Mouse (Mus musculus) mouse trophoblast stem cell (cell line): ENCODE data around the gene Ppp6r1.
"Not testable (repeated sequence)": the region's sequence is repeated elsewhere in the genome, so short reads cannot be mapped to it uniquely, and the experiment has no call there.

Source experiments
- in situ Hi-C, 2 experiments: fragments of 300-500 bp; cut with MseI, MboI; formaldehyde crosslinking; loops; 2 replicates in 1 of 2; 3 replicates in 1 of 2; pipeline ENCODE4 v1.15.1; 2025

Gene Ppp6r1

GRCm38 (mm10) chr7:4619979-4620378 is 38.8 kb downstream of the Ppp6r1 start:
- in situ Hi-C loops = loop anchor here (5.0 to 25.0 kb wide), 2 partner anchors 58 to 808 kb away; no protein-coding TSS in a partner anchor

- in situ Hi-C loops = loop anchor here in 1 of 2 experiments (5.0 to 25.0 kb wide), 2 partner anchors 52 to 802 kb away; no protein-coding TSS in a partner anchor
These were observed 44.9 kb downstream of the Ppp6r1 start for GRCm38 (mm10) chr7:4613740-4614403.

GRCm38 (mm10) chr7:4612956-4613355 is 45.9 kb downstream of the Ppp6r1 start:
- in situ Hi-C loops = loop anchor here in 1 of 2 experiments (5.0 to 25.0 kb wide), 2 partner anchors 51 to 801 kb away; no protein-coding TSS in a partner anchor

GRCm38 (mm10) chr7:4612386-4612785 is 46.4 kb downstream of the Ppp6r1 start:
- in situ Hi-C loops = loop anchor here in 1 of 2 experiments (5.0 to 25.0 kb wide), 2 partner anchors 50 to 800 kb away; no protein-coding TSS in a partner anchor

- in situ Hi-C loops = loop anchor here in 1 of 2 experiments (5.0 to 25.0 kb wide), 2 partner anchors 50 to 800 kb away; no protein-coding TSS in a partner anchor
These were observed 46.9 kb downstream of the Ppp6r1 start for GRCm38 (mm10) chr7:4611921-4612341.

- in situ Hi-C loops = loop anchor here in 1 of 2 experiments (5.0 to 25.0 kb wide), 2 partner anchors 49 to 799 kb away; no protein-coding TSS in a partner anchor
These were observed 47.3 kb downstream of the Ppp6r1 start for GRCm38 (mm10) chr7:4611511-4611910.

- in situ Hi-C loops = loop anchor here in 1 of 2 experiments (25.0 kb wide), 1 partner anchor 796 kb away; no protein-coding TSS in a partner anchor
These were observed 50.8 kb downstream of the Ppp6r1 start for GRCm38 (mm10) chr7:4608002-4608401.

GRCm38 (mm10) chr7:4603873-4604272 is 54.9 kb downstream of the Ppp6r1 start, which contains the start of gene Ptprh:
Gene Ptprh, minus strand, starts transcription at chr7:4604041.
- in situ Hi-C loops = loop anchor here in 1 of 2 experiments (25.0 kb wide), 1 partner anchor 792 kb away; no protein-coding TSS in a partner anchor

- in situ Hi-C loops = loop anchor here in 1 of 2 experiments (25.0 kb wide), 1 partner anchor 791 kb away; no protein-coding TSS in a partner anchor
These were observed 55.9 kb downstream of the Ppp6r1 start for GRCm38 (mm10) chr7:4602969-4603368.

GRCm38 (mm10) chr7:4597046-4597445 is 61.8 kb downstream of the Ppp6r1 start:
- in situ Hi-C loops = not testable (repeated sequence)
